Mouse (Mus musculus) adrenal gland, adult 18-20 months (tissue): ENCODE measurements around the gene Apc2. TPM values are rescaled to one million over a fixed set of nuclear protein-coding genes. Genes with fewer than 3 reads are reported as not detected.

Experiments used
- DNase-seq, 2 experiments: peaks; one replicate each; pipeline ENCODE4 v3.0.0; 2021 to 2022; ENCODE audit warnings: low spot score in 2 of 2
- total RNA-seq, 2 experiments: library from RNA; stranded (reverse); gene quantifications; 1 replicate in 1 of 2; 2 replicates in 1 of 2; pipeline ENCODE4 v1.2.3; 2021

Gene Apc2
- total RNA-seq, 2 experiments from 2014 or later, result 1.8 to 2.0 TPM

DNA sequence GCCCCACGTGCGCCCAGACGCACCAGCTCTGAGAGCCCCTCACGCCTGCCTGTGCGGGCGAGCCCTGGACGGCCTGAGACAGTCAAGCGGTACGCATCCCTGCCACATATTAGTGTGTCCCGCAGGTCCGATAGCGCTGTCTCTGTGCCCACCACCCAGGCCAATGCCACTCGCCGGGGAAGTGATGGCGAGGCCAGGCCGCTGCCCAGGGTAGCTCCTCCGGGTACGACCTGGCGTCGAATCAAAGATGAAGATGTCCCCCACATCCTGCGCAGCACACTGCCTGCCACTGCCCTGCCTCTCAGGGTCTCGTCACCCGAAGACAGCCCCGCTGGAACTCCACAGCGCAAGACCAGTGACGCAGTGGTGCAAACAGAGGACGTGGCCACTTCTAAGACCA, 19.5 kb downstream of the Apc2 start:
- DNase-seq, result no peak

DNA sequence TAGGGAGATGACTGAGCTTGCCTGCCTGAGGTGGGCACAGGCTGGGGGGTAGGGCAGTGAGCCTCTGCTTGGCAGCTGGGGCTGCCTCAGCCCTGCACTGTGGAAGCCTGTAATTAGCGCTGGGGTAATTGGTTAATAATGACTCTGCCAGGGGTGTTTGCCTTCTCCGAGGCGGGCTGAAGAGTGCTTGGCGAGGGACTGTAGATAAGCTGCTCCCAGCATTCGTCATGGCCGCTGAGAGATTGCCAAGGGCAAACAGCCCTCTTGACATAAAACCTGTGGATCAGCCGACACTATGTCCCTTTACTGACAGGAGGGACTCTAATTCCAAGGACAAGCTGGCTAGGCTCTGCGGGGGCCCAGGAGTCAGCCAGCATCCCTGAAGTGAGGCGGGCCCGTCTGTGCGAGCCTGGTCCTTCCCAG, 20.6 kb downstream of the Apc2 start:
- no peak for DNase-seq

DNA sequence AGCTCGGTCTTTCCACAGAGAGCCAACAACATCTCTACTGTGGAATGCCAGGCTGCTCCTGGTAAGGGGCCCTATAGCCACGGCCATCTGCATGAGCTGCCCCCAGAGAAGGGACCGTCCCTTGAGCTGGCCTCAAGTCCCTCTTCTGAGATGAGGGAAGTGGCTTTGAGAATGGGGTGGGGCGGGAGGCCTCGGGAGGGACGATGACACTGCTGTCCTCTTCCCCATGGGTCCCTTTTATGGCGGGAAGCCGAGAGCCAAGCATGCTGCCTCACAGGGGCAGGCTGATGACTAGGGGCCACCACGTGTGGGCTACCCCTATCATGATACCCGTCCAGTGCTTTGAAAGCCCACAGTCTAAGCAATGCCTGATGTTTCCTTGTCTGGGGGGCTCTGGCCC, 21.2 kb downstream of the Apc2 start:
- no peak for DNase-seq

DNA sequence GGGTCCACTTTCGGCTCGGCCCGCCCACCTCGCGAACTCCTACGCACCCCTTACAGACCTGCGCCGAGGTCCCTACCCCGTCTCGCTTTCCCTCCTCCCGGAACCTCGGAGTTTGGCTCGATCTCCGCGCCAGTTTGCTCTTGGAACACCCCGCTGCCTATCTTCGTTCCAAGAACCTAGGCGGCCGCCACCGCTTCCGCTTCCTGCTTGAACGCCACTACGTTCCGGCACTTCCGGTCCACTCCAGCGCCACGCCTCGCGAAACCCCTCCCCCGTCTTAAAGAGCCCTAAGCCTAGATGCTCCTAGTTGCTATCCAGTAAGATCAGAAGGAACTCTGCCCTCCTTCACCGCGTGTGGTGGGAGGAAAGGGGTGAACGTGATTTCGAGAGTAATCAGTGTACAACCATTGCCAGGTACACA, 24.6 kb downstream of the Apc2 start, which contains the start of gene 2310011J03Rik:
2310011J03Rik (minus strand) TSS at position 198 of the 421 bp plus-strand sequence.
- peak; percentile 84 for DNase-seq

DNA sequence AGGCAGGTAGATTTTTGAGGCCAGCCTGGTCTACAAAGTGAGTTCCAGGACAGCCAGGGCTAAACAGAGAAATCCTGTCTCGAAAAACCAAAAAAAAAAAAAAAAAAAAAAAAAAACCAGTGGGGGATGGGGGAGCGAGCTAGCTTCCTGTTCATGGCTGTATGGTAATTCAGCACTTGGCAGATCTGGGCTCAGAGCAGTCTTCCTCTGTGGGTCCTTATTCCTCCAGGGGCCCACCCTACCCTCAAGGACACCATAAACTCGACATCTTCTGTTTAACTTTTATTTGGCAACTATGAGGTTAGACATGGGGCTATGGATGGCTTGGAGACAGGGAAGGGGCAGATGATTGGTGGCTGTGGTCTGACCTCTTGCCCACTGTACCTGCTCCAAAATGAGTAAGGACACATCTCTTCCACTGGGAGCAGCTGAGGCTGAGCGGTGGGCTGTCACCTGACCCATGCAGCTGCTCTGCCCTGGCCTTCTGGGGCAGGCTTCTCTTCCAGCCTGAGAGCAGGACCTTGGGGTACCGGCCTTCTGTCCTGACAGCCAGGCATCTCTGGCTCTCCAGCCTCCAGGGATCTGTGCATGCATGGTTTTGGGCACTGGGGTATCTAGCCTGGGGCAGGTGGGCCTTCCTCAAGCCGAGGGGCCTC, 25.4 kb downstream of the Apc2 start:
- no peak for DNase-seq

- DNase-seq, result no peak
These were observed 26.1 kb downstream of the Apc2 start for GRCm38 (mm10) chr10:80321670-80322581.

- peak in 1 of 2 experiments; percentile 47 for DNase-seq
These were observed 27.0 kb downstream of the Apc2 start for GRCm38 (mm10) chr10:80322811-80323211.

DNA sequence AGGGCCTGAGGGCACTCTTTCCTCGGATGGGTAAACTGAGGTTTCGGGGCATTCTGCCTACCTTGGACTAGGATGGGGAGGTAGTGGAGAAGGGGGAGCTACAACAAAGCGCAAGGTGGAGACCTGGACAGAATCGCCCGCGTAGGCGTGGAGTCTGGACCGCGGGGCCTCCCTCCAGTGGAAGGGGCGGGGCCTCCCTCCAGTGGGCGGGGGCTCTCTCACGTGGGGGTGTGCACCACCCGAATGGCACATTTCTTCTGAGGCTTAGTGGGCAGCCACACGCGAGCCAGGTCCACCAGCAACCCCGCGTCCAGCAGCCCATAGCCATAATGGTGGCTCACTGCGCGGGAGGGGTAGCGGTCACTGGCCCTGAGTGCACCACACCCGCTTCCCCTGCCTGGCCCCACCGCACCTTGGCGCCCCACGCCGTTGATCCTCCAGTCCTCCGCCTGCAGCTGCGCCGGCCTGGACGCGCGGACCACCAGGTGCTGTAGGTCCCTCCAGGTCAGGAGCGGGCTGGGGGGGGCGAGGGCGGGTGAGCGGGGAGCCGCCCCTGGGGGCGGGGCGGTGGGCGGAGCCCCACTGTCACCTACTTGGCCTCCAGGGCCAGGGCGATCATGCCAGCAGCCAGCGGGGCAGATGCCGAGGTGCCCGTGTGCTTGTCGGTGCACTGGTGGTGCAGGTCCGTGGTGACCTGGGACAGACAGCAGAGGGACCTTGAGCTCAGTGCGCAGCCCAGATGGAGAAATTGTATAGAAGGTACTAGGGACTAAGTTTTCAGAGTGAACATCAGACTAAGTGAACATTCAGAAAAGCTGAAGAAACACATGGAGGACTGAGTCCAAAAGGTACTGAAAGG, 27.7 kb downstream of the Apc2 start:
- DNase-seq, result peak; percentile 78 to 81

GRCm38 (mm10) chr10:80324120-80325037, 28.6 kb downstream of the Apc2 start:
- DNase-seq, result no peak

DNA sequence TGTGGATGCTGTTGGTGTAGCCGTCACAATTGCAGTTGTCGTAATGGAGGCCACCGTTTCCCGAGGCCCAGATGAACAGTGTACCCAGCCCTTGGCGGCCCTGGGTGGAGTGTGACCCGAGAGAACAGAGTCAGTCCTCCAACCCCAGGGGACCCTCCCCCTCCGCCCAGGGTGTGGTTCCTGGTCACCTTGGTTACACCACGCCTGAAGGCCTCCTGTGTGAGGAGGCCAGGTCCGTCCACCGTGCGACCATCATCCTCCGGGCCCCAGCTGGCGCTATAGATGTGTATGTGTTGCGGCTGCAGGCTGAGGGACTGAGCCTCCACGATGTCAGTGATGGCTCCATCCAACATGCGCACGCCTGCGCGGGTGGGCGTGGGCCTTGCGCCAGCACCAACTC, 29.3 kb downstream of the Apc2 start:
- no peak for DNase-seq

DNA sequence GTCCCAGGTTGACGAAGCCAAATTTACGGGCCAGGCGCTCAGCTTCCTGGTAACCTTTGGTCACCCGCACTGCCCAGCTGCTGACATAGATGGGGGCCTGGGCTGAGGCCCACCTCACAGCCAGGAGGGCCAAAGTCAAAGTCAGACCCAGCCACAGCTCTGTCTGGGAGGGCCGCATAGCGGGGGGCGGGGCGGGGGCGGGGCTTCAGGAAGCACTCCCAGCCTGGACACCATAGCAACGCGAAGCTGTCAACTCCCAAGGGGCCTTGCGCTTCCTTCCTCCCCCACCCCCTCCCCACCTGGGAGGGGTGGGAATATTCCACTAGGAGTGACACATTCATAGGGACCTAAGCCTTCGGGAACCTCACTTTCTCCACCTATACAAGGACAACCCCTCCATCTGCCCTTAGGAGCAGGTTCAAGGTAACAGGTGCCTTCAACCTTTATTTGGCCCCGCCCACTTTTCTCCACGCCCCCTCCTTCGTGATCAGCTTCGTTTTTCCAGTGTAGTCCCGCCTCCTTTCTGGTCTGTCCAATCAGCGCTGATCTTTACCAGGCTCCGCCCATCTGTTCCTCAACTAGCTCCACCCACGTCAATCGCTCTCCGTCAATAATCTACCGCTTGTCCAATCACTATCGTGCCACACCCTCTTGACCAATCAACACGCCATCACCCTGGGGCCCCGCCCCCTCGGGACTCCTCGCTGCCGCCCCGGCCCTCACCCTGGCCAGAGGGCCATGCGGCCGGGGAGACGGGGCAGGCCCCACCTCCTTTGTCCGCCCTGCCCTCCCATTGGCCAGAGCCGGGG, 33.7 kb downstream of the Apc2 start, which contains the start of the genes Pcsk4 and Reep6:
Pcsk4 (minus strand) TSS at position 226 of the 809 bp plus-strand sequence.
Reep6 (plus strand) TSS at position 681 of the 809 bp plus-strand sequence.
- DNase-seq, result peak; percentile 87 to 88

DNA sequence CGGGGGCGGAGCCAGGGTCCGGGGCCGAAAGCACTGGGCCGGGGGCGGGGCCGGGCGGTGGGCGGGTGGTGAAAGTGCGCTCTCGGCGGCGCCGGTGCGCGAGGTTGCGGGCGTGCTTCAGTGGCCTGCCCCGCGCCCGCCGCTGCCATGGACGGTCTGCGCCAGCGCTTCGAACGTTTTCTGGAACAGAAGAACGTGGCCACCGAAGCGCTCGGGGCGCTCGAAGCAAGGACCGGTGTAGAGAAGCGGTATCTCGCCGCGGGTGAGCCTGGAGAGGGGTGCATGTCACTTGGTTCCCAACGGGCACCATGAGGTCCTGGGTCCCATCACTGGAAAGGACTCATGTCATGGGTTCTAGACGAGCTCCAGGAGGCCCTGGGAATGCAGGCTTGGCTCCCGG, 34.3 kb downstream of the Apc2 start:
- no peak for DNase-seq

GRCm38 (mm10) chr10:80330888-80331287, 35.1 kb downstream of the Apc2 start:
- DNase-seq, result no peak

GRCm38 (mm10) chr10:80331636-80332524, 36.1 kb downstream of the Apc2 start:
- DNase-seq, result no peak

DNA sequence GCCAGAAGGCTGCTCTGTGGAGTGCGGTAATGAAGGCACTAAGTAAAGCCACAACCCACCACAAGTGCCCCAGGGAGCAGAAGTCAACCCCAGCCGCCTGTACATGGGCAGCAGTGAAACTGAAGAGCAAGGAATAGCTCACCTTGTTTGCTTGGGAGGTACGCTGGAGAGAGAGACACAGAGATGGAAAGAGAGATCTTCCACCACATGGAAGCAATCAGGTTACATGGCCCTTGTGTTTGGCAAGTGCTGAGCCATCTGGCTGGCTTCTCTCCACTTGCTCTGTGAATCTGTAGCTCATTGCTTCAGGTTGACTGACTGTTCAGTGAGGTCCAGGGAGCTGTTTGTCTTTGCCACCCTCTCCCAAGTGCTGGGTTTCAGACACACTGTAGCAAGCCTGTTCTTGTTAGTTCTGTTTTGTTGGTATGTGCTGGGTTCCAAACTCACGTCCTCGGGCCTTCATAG, 36.8 kb downstream of the Apc2 start:
- DNase-seq, result no peak

GRCm38 (mm10) chr10:80336263-80336662, 40.5 kb downstream of the Apc2 start:
- no peak for DNase-seq

GRCm38 (mm10) chr10:80339941-80340750, 44.4 kb downstream of the Apc2 start:
- peak; percentile 83 to 86 for DNase-seq
